Mouse (Mus musculus): ENCODE results near the gene Kank2. TPM values are rescaled to one million over a fixed set of nuclear protein-coding genes. Genes with fewer than 3 reads are reported as not detected.
"Not testable (repeated sequence)": the region's sequence is repeated elsewhere in the genome, so short reads cannot be mapped to it uniquely, and the experiment has no call there.

The Kank2 gene
- polyA plus RNA-seq, 1 experiment from 2014 or later: 18.7 TPM

- Histone ChIP-seq H3K9me3 (ENCODE audit: low read length) (no peaks in the 10 kb centered on the region), H3K36me3 (ENCODE audit: insufficient read depth, low read length) (0 out of 2 replicates have a peak, but pooled peaks cover 3% of the 10 kb centered on the region), H3K27ac (ENCODE audit: low read length) (no peak overlapping the region), H3K4me2 (replicated peaks; ENCODE audit: low read depth, low read length) (no peak overlapping the region), H3K9ac (replicated peaks; ENCODE audit: low read length) (no peak overlapping the region), H3K4me3 (ENCODE audit: low read length) (no peak overlapping the region), H3K4me1 (ENCODE audit: insufficient read depth, low read length) (peaks cover 22% of the 10 kb centered on the region), H3K27me3 (ENCODE audit: insufficient read depth, low read length) (no peaks in the 10 kb centered on the region)
- no peak for ATAC-seq (ENCODE audit: low FRiP score, low TSS enrichment)
- 82% methylated on average over 7 of the region's 7 CpGs for WGBS
Observed at GRCm38 (mm10) chr9:21801121-21801520, 2.6 kb upstream of the Kank2 start.

DNA sequence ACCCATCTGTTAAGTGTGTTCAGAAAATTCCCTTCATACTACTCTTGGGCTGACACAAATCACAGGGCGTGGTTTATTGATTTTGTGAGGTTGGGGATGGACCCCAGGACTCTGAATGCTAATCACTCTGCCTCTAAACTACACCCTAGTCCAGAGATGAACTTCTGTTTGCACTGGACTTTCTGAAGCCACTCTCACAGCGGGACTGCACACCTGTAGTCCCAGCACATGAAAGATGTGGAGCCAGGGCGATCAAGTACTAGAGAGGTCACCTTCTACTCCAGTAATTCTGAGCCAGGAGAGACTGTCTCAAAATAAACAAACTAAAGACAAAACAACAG lies 436 bp upstream of the Kank2 start:
- WGBS: 37% methylated on average over 3 of the region's 3 CpGs
- Histone ChIP-seq H3K9ac (replicated peaks; ENCODE audit: low read length) (no peak overlapping the region; the same call in 1 of the 2 replicates), H3K4me2 (replicated peaks; ENCODE audit: low read depth, low read length) (peak overlapping the region; percentile 70), H3K4me1 (ENCODE audit: insufficient read depth, low read length) (peaks cover 25% of the 10 kb centered on the region), H3K36me3 (ENCODE audit: insufficient read depth, low read length) (peaks cover 20% of the 10 kb centered on the region), H3K27ac (ENCODE audit: low read length) (peak overlapping the region; percentile 96), H3K9me3 (ENCODE audit: low read length) (no peaks in the 10 kb centered on the region), H3K27me3 (ENCODE audit: insufficient read depth, low read length) (no peaks in the 10 kb centered on the region), H3K4me3 (ENCODE audit: low read length) (peak overlapping the region; percentile 89)
- no peak for ATAC-seq (ENCODE audit: low FRiP score, low TSS enrichment)

GRCm38 (mm10) chr9:21797921-21798344 lies 611 bp downstream of the Kank2 start:
- under 1% methylated on average over 23 of the region's 26 CpGs for WGBS
- H3K9ac ChIP-seq (replicated peaks; ENCODE audit: low read length): peak overlapping the region; percentile 92
- peak; percentile 60 for ATAC-seq (ENCODE audit: low FRiP score, low TSS enrichment)
- no peaks in the 10 kb centered on the region for H3K9me3 ChIP-seq (ENCODE audit: low read length)
- H3K4me2 ChIP-seq (replicated peaks; ENCODE audit: low read depth, low read length): peak overlapping the region; percentile 70
- H3K27ac ChIP-seq (ENCODE audit: low read length): peak overlapping the region; percentile 96
- peaks cover 30% of the 10 kb centered on the region for H3K36me3 ChIP-seq (ENCODE audit: insufficient read depth, low read length)
- H3K4me3 ChIP-seq (ENCODE audit: low read length): peak overlapping the region; percentile 89
- peaks cover 28% of the 10 kb centered on the region for H3K4me1 ChIP-seq (ENCODE audit: insufficient read depth, low read length)
- no peaks in the 10 kb centered on the region for H3K27me3 ChIP-seq (ENCODE audit: insufficient read depth, low read length)

DNA sequence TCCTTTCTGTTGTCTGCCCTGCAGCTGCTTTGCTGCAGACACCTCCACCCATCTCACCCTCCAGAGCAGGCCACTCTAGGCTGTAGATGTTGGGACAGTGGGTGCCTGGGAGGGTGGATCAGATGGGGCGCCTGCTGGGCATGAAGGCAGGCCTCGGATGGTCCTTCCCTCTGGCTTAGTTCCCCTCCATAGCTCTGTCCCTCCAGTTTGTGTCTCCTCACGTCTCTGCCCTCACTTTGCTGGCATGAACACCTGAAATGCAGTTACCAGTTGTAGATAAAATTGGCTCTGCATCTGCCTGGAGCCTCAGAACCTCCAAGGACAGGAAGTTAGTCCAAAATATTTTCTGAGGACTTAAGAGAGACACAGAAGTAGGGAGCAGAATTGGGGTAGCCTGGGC lies 1.6 kb downstream of the Kank2 start:
- Histone ChIP-seq H3K27me3 (ENCODE audit: insufficient read depth, low read length) (no peaks in the 10 kb centered on the region), H3K4me1 (ENCODE audit: insufficient read depth, low read length) (peaks cover 38% of the 10 kb centered on the region), H3K4me2 (replicated peaks; ENCODE audit: low read depth, low read length) (peak overlapping the region; percentile 70), H3K36me3 (ENCODE audit: insufficient read depth, low read length) (peaks cover 36% of the 10 kb centered on the region), H3K9ac (replicated peaks; ENCODE audit: low read length) (peak overlapping the region; percentile 92; the same call in 1 of the 2 replicates), H3K4me3 (ENCODE audit: low read length) (peak overlapping the region; percentile 89), H3K9me3 (ENCODE audit: low read length) (no peaks in the 10 kb centered on the region), H3K27ac (ENCODE audit: low read length) (peak overlapping the region; percentile 96)
- ATAC-seq (ENCODE audit: low FRiP score, low TSS enrichment): no peak
- WGBS: 55% methylated on average over 3 of the region's 3 CpGs

DNA sequence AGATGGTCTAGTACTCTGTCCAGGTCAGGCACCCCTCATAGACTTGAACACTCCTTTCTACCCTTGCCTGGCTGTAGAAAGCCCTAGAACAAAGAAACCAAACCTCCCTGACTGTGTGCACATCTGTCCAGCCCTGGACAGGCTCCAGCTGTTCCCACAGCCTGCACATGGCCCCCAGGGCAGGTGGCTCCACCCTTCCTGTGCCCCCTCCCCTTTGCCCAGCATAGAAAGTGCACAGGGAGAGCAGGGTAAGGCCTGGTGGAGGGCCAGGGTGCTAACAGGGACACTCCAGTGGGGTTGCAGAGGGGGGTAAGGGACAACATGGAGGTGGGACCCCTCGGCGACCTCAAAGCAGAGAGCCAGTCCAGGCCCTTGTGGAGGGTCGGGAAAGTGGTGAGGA lies 2.3 kb downstream of the Kank2 start:
- peaks cover 36% of the 10 kb centered on the region for H3K36me3 ChIP-seq (ENCODE audit: insufficient read depth, low read length)
- no peaks in the 10 kb centered on the region for H3K9me3 ChIP-seq (ENCODE audit: low read length)
- ATAC-seq (ENCODE audit: low FRiP score, low TSS enrichment): no peak
- H3K27ac ChIP-seq (ENCODE audit: low read length): peak overlapping the region; percentile 72
- H3K4me3 ChIP-seq (ENCODE audit: low read length): peak overlapping the region; percentile 89
- no peaks in the 10 kb centered on the region for H3K27me3 ChIP-seq (ENCODE audit: insufficient read depth, low read length)
- peaks cover 44% of the 10 kb centered on the region for H3K4me1 ChIP-seq (ENCODE audit: insufficient read depth, low read length)
- peak overlapping the region; percentile 70 for H3K4me2 ChIP-seq (replicated peaks; ENCODE audit: low read depth, low read length)
- H3K9ac ChIP-seq (replicated peaks; ENCODE audit: low read length): peak overlapping the region; percentile 64
- WGBS: 22% methylated on average over 3 of the region's 3 CpGs

- Histone ChIP-seq H3K4me3 (ENCODE audit: low read length) (no peak overlapping the region), H3K27ac (ENCODE audit: low read length) (peak overlapping the region; percentile 72; the same call in 1 of the 2 replicates), H3K36me3 (ENCODE audit: insufficient read depth, low read length) (peaks cover 33% of the 10 kb centered on the region), H3K4me2 (replicated peaks; ENCODE audit: low read depth, low read length) (peak overlapping the region; percentile 70), H3K4me1 (ENCODE audit: insufficient read depth, low read length) (peaks cover 44% of the 10 kb centered on the region), H3K27me3 (ENCODE audit: insufficient read depth, low read length) (no peaks in the 10 kb centered on the region), H3K9ac (replicated peaks; ENCODE audit: low read length) (peak overlapping the region; percentile 64; the same call in 1 of the 2 replicates), H3K9me3 (ENCODE audit: low read length) (no peaks in the 10 kb centered on the region)
- no peak for ATAC-seq (ENCODE audit: low FRiP score, low TSS enrichment)
- WGBS: 73% methylated on average over 5 of the region's 5 CpGs
Observed at GRCm38 (mm10) chr9:21795579-21795978, 3.0 kb downstream of the Kank2 start.

DNA sequence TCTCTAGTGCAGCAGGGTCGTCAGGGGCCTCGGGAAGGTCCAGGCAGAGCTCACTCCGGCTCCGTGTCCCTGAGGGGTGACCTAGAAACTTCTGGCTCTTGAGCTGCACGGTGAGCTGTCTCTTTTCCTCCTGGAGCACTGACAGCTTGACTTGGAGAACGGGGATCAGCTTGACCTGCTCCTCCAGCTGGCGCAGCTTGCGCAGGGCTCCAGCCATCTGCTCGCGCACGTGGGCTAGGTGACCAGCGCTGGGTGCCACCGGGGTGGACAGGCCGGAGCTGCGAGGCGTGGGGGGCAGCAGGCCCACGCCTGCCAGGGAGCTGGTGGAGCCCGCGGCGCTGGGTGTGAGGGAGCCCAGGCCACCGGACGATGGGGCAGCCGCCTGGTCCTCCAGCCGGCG lies 3.6 kb downstream of the Kank2 start:
- peaks cover 35% of the 10 kb centered on the region for H3K36me3 ChIP-seq (ENCODE audit: insufficient read depth, low read length)

GRCm38 (mm10) chr9:21794344-21794834 lies 4.2 kb downstream of the Kank2 start:
- 93% methylated on average over 18 of the region's 18 CpGs for WGBS
- ATAC-seq (ENCODE audit: low FRiP score, low TSS enrichment): no peak

More for the DNA sequence above, 3.6 kb downstream of the Kank2 start:
- 95% methylated on average over 25 of the region's 25 CpGs for WGBS
- H3K4me2 ChIP-seq (replicated peaks; ENCODE audit: low read depth, low read length): no peak overlapping the region
- ATAC-seq (ENCODE audit: low FRiP score, low TSS enrichment): no peak
- H3K27me3 ChIP-seq (ENCODE audit: insufficient read depth, low read length): no peaks in the 10 kb centered on the region
- H3K27ac ChIP-seq (ENCODE audit: low read length): no peak overlapping the region
- H3K9ac ChIP-seq (replicated peaks; ENCODE audit: low read length): no peak overlapping the region
- no peak overlapping the region for H3K4me3 ChIP-seq (ENCODE audit: low read length)
- H3K4me1 ChIP-seq (ENCODE audit: insufficient read depth, low read length): peaks cover 44% of the 10 kb centered on the region
- H3K9me3 ChIP-seq (ENCODE audit: low read length): no peaks in the 10 kb centered on the region

GRCm38 (mm10) chr9:21793507-21793906 lies 5.0 kb downstream of the Kank2 start:
- H3K27ac ChIP-seq (ENCODE audit: low read length); H3K27me3 ChIP-seq (ENCODE audit: insufficient read depth, low read length); H3K9me3 ChIP-seq (ENCODE audit: low read length); H3K9ac ChIP-seq (replicated peaks; ENCODE audit: low read length); H3K4me2 ChIP-seq (replicated peaks; ENCODE audit: low read depth, low read length); H3K4me3 ChIP-seq (ENCODE audit: low read length); ATAC-seq (ENCODE audit: low FRiP score, low TSS enrichment): not testable (repeated sequence)
- peaks cover 39% of the 10 kb centered on the region for H3K36me3 ChIP-seq (ENCODE audit: insufficient read depth, low read length)
- H3K4me1 ChIP-seq (ENCODE audit: insufficient read depth, low read length): peaks cover 39% of the 10 kb centered on the region
- 97% methylated on average over 6 of the region's 6 CpGs for WGBS

More at GRCm38 (mm10) chr9:21794344-21794834, 4.2 kb downstream of the Kank2 start:
- no peaks in the 10 kb centered on the region for H3K27me3 ChIP-seq (ENCODE audit: insufficient read depth, low read length)
- peaks cover 44% of the 10 kb centered on the region for H3K4me1 ChIP-seq (ENCODE audit: insufficient read depth, low read length)
- no peak overlapping the region for H3K27ac ChIP-seq (ENCODE audit: low read length)
- peaks cover 35% of the 10 kb centered on the region for H3K36me3 ChIP-seq (ENCODE audit: insufficient read depth, low read length)
- H3K4me3 ChIP-seq (ENCODE audit: low read length): no peak overlapping the region
- H3K9me3 ChIP-seq (ENCODE audit: low read length): no peaks in the 10 kb centered on the region
- H3K9ac ChIP-seq (replicated peaks; ENCODE audit: low read length): no peak overlapping the region
- no peak overlapping the region for H3K4me2 ChIP-seq (replicated peaks; ENCODE audit: low read depth, low read length)

GRCm38 (mm10) chr9:21792644-21793043 lies 5.9 kb downstream of the Kank2 start:
- Histone ChIP-seq H3K4me2 (replicated peaks; ENCODE audit: low read depth, low read length) (peak overlapping the region; percentile 29), H3K27me3 (ENCODE audit: insufficient read depth, low read length) (no peaks in the 10 kb centered on the region), H3K36me3 (ENCODE audit: insufficient read depth, low read length) (peaks cover 40% of the 10 kb centered on the region), H3K9me3 (ENCODE audit: low read length) (no peaks in the 10 kb centered on the region), H3K4me3 (ENCODE audit: low read length) (0 out of 2 replicates have a peak overlapping the region, but pooled peaks have one; percentile 7), H3K9ac (replicated peaks; ENCODE audit: low read length) (no peak overlapping the region), H3K27ac (ENCODE audit: low read length) (peak overlapping the region; percentile 41), H3K4me1 (ENCODE audit: insufficient read depth, low read length) (peaks cover 45% of the 10 kb centered on the region)
- peak; percentile 26 for ATAC-seq (ENCODE audit: low FRiP score, low TSS enrichment)
- WGBS: 29% methylated on average over 8 of the region's 8 CpGs

All from kidney, embryonic 16.5 days (tissue).